Mouse (Mus musculus): ENCODE results near the gene Asic2.

DNA sequence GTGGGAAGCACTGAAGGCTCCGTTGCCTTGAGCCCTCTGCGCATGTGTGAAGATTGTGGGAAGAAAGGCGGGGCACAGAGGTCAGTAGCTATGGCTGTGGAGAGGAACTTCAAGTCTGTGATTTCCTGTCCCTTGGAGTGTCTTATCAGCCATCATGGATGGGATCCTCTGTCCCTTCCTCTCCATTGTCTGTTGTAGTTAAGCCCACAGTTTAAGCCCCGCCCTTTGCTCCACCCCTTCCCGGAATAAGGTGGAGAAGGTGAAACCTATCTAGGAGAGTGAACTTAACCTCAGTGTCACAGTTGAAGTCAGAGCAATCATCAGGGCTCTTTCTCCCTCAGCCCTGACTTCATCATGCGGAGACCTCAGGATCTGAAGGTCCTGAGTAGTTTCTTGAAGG, 347.7 kb downstream of the Asic2 start:
- TF ChIP-seq CTCF (IDR thresholded peaks at IDR 0.05; ENCODE audit: low read depth, low read length) (no peak), POLR2A (IDR thresholded peaks at IDR 0.05; ENCODE audit: extremely low read depth, insufficient read depth, low read length) (no peak)

All from liver, adult 2 months (tissue).